Mouse (Mus musculus) megakaryocyte, embryonic 14.5 days (primary cell): ENCODE measurements around the gene Fxr2.

Source experiments
- FLI1 ChIP-seq: IDR thresholded peaks from 2 replicates; pipeline ENCODE4 v1.6.1; 2012; ENCODE audit warnings: low read length, inconsistent platforms, mixed read lengths
- GATA1 ChIP-seq: IDR thresholded peaks from 3 replicates; pipeline ENCODE4 v1.6.1; 2012; ENCODE audit warnings: mixed read lengths, low read length, inconsistent platforms, borderline replicate concordance

- TF ChIP-seq GATA1 = no peak
- no peak for TF ChIP-seq FLI1
Measured at GRCm38 (mm10) chr11:69584937-69585336, 47.9 kb upstream of the Fxr2 start.
